Mouse (Mus musculus): ENCODE measurements around the gene Gtf2i. TPM values are rescaled to one million over a fixed set of nuclear protein-coding genes. Genes with fewer than 3 reads are reported as not detected.

The Gtf2i gene
- polyA plus RNA-seq, 1 experiment from 2014 or later: 157 TPM

- Histone ChIP-seq H3K9me3 (replicated peaks; ENCODE audit: low read length) (no peaks in the 10 kb centered on the region), H3K27me3 (ENCODE audit: insufficient read depth, low read length) (no peaks in the 10 kb centered on the region), H3K27ac (no peak overlapping the region), H3K36me3 (ENCODE audit: insufficient read depth, low read length) (no peaks in the 10 kb centered on the region), H3K4me2 (ENCODE audit: low read length) (no peak overlapping the region), H3K4me3 (replicated peaks; ENCODE audit: low read depth, low read length) (no peak overlapping the region), H3K4me1 (replicated peaks; ENCODE audit: insufficient read depth, low read length) (peaks cover 3% of the 10 kb centered on the region; the same call in 1 of the 2 replicates), H3K9ac (ENCODE audit: low read depth, low read length) (no peak overlapping the region)
- no peak for TF ChIP-seq CTCF (IDR thresholded peaks at IDR 0.05; ENCODE audit: low read depth)
- 71% methylated on average over 30 of the region's 30 CpGs for WGBS
- ATAC-seq (replicated peaks; ENCODE audit: low FRiP score, low read depth): no peak
- DNase-seq (ENCODE audit: low spot score): no peak
Observed at GRCm38 (mm10) chr5:134225110-134225901, 89.3 kb downstream of the Gtf2i start.

DNA sequence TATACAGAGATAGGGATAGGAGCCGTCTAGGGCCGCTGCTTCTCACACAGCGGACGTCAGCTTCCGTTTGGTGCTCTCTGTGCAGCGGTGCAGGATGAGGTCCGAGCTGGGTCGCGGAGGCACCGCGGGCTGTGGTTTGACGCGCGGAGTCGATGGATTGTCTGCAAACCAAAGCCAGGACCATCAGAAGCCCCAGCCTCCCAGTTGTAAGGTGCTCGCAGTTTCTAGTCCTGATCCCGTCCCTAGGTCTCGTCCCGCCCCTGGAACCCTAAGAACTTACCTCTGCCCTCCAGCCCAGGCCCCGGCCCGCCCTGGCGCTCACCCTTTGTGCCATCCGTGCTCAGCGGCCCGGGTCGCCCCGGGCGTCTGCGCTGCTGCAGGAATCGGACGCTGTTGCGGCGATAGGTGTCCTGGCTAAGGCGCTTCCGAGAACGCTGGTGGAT lies 92.8 kb downstream of the Gtf2i start:
- TF ChIP-seq CTCF (IDR thresholded peaks at IDR 0.05; ENCODE audit: low read depth): no peak
- no peak for DNase-seq (ENCODE audit: low spot score)
- Histone ChIP-seq H3K36me3 (ENCODE audit: insufficient read depth, low read length) (no peaks in the 10 kb centered on the region), H3K9me3 (replicated peaks; ENCODE audit: low read length) (no peaks in the 10 kb centered on the region), H3K27ac (no peak overlapping the region), H3K27me3 (ENCODE audit: insufficient read depth, low read length) (no peaks in the 10 kb centered on the region), H3K4me1 (replicated peaks; ENCODE audit: insufficient read depth, low read length) (peaks cover 3% of the 10 kb centered on the region; the same call in 1 of the 2 replicates), H3K4me2 (ENCODE audit: low read length) (peak overlapping the region; percentile 71), H3K4me3 (replicated peaks; ENCODE audit: low read depth, low read length) (peak overlapping the region; percentile 24), H3K9ac (ENCODE audit: low read depth, low read length) (peak overlapping the region; percentile 49; the same call in 1 of the 2 replicates)
- no peak for ATAC-seq (replicated peaks; ENCODE audit: low FRiP score, low read depth)
- WGBS: 2% methylated on average over 36 of the region's 36 CpGs

GRCm38 (mm10) chr5:134221278-134221677 lies 93.3 kb downstream of the Gtf2i start:
- H3K4me2 ChIP-seq (ENCODE audit: low read length): peak overlapping the region; percentile 71
- H3K4me1 ChIP-seq (replicated peaks; ENCODE audit: insufficient read depth, low read length): 0 out of 2 replicates have a peak, but pooled peaks cover 3% of the 10 kb centered on the region
- H3K27me3 ChIP-seq (ENCODE audit: insufficient read depth, low read length): no peaks in the 10 kb centered on the region
- WGBS: 36% methylated on average over 4 of the region's 4 CpGs
- H3K4me3 ChIP-seq (replicated peaks; ENCODE audit: low read depth, low read length): peak overlapping the region; percentile 24
- no peaks in the 10 kb centered on the region for H3K9me3 ChIP-seq (replicated peaks; ENCODE audit: low read length)
- TF ChIP-seq CTCF (IDR thresholded peaks at IDR 0.05; ENCODE audit: low read depth): no peak
- ATAC-seq (replicated peaks; ENCODE audit: low FRiP score, low read depth): no peak
- H3K27ac ChIP-seq: no peak overlapping the region
- 0 out of 2 replicates have a peak overlapping the region, but pooled peaks have one; percentile 49 for H3K9ac ChIP-seq (ENCODE audit: low read depth, low read length)
- no peak for DNase-seq (ENCODE audit: low spot score)
- H3K36me3 ChIP-seq (ENCODE audit: insufficient read depth, low read length): no peaks in the 10 kb centered on the region

DNA sequence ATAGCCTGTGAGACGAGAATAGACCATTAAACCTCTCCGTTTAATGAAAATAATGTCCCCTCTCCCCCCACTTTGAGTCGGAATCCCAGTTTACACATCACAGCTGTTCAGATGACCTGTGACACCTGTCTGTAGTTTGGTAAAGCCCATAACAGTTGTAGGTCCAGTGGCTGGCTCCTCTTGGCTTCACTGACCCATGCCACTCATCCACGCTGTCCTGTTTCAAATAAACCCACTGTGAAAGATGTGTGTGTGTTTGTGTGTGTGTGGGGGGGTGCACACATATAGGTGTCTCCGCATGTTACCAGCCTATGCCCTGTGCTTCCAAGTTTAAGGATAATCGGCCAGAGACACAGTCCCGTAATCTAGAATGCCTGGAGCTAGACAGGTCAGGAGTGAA lies 96.7 kb downstream of the Gtf2i start:
- H3K9ac ChIP-seq (ENCODE audit: low read depth, low read length): no peak overlapping the region
- ATAC-seq (replicated peaks; ENCODE audit: low FRiP score, low read depth): no peak
- no peak for TF ChIP-seq CTCF (IDR thresholded peaks at IDR 0.05; ENCODE audit: low read depth)
- H3K4me2 ChIP-seq (ENCODE audit: low read length): no peak overlapping the region
- H3K27me3 ChIP-seq (ENCODE audit: insufficient read depth, low read length): no peaks in the 10 kb centered on the region
- no peak overlapping the region for H3K4me3 ChIP-seq (replicated peaks; ENCODE audit: low read depth, low read length)
- H3K4me1 ChIP-seq (replicated peaks; ENCODE audit: insufficient read depth, low read length): 0 out of 2 replicates have a peak, but pooled peaks cover 3% of the 10 kb centered on the region
- H3K27ac ChIP-seq: no peak overlapping the region
- no peaks in the 10 kb centered on the region for H3K36me3 ChIP-seq (ENCODE audit: insufficient read depth, low read length)
- 65% methylated on average over 7 of the region's 7 CpGs for WGBS
- H3K9me3 ChIP-seq (replicated peaks; ENCODE audit: low read length): no peaks in the 10 kb centered on the region
- DNase-seq (ENCODE audit: low spot score): no peak

GRCm38 (mm10) chr5:134214021-134214806 lies 100.3 kb downstream of the Gtf2i start:
- Histone ChIP-seq H3K27me3 (ENCODE audit: insufficient read depth, low read length) (no peaks in the 10 kb centered on the region), H3K9ac (ENCODE audit: low read depth, low read length) (no peak overlapping the region), H3K4me1 (replicated peaks; ENCODE audit: insufficient read depth, low read length) (no peaks in the 10 kb centered on the region), H3K4me2 (ENCODE audit: low read length) (no peak overlapping the region), H3K9me3 (replicated peaks; ENCODE audit: low read length) (no peaks in the 10 kb centered on the region), H3K27ac (no peak overlapping the region), H3K36me3 (ENCODE audit: insufficient read depth, low read length) (no peaks in the 10 kb centered on the region), H3K4me3 (replicated peaks; ENCODE audit: low read depth, low read length) (no peak overlapping the region)
- ATAC-seq (replicated peaks; ENCODE audit: low FRiP score, low read depth): no peak
- peak; percentile 39 for DNase-seq (ENCODE audit: low spot score)
- 56% methylated on average over 12 of the region's 12 CpGs for WGBS
- TF ChIP-seq CTCF (IDR thresholded peaks at IDR 0.05; ENCODE audit: low read depth): no peak

DNA sequence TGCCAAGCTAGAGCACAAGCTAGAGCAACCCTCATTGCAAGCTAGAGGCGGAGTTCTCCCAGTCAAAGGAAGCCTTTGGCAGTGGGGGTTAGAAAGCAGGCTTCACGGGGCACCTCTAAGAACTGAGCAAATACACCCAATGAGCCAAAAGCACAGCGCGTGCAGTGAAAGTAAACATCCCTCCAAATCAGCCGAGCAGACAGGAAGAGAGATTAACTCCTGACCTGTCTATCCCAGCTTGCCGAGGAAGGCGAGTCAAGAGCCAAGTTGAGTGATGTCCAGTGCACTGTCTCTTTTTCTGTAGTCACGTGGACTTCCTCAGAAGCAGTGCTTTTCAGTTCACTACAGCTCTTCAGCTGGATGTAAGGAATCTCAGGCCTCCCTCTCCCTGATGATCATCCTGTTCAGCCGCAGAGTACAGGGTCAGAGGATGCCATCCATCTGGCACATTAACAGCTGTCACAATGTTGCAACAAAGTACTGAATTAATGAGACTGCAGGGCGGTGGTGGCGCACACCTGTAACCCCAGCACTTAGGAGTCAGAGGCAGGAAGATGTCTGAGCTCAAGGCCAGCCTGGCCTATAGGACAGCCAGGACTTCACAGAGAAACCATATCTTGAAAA lies 104.5 kb downstream of the Gtf2i start:
- Histone ChIP-seq H3K27ac (peak overlapping the region; percentile 8; the same call in 1 of the 2 replicates), H3K9me3 (replicated peaks; ENCODE audit: low read length) (no peaks in the 10 kb centered on the region), H3K4me1 (replicated peaks; ENCODE audit: insufficient read depth, low read length) (no peaks in the 10 kb centered on the region), H3K36me3 (ENCODE audit: insufficient read depth, low read length) (no peaks in the 10 kb centered on the region), H3K4me2 (ENCODE audit: low read length) (no peak overlapping the region), H3K9ac (ENCODE audit: low read depth, low read length) (no peak overlapping the region), H3K27me3 (ENCODE audit: insufficient read depth, low read length) (no peaks in the 10 kb centered on the region), H3K4me3 (replicated peaks; ENCODE audit: low read depth, low read length) (no peak overlapping the region)
- no peak for TF ChIP-seq CTCF (IDR thresholded peaks at IDR 0.05; ENCODE audit: low read depth)
- ATAC-seq (replicated peaks; ENCODE audit: low FRiP score, low read depth) (peak; percentile 40; the same call in 1 of the 2 replicates), DNase-seq (ENCODE audit: low spot score) (peak; percentile 49)
- 21% methylated on average over 11 of the region's 11 CpGs for WGBS

Data from kidney, postnatal 0 days (tissue).